Mouse (Mus musculus): Measurements from ENCODE around the gene Fam83e.

Fam83e gene

DNA sequence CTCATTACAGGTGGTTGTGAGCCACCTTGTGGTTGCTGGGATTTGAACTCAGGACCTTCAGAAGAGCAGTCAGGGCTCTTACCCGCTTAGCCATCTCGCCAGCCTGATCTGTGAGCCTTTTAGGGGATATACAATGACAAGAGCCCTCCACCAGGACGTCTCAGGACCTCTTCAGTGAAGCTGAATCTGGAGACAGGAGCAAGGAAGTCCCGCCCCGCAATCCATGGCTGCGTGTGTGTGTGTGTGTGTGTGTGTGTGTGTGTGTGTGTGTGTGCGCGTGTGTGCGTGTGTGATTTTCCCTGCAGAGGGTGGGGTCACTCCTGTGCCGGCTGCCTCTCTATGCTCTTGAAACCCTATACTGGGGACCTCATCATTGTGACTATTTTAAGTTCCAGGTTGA is 18.8 kb downstream of the Fam83e start:
- DNase-seq (ENCODE audit: low spot score), result no peak

DNA sequence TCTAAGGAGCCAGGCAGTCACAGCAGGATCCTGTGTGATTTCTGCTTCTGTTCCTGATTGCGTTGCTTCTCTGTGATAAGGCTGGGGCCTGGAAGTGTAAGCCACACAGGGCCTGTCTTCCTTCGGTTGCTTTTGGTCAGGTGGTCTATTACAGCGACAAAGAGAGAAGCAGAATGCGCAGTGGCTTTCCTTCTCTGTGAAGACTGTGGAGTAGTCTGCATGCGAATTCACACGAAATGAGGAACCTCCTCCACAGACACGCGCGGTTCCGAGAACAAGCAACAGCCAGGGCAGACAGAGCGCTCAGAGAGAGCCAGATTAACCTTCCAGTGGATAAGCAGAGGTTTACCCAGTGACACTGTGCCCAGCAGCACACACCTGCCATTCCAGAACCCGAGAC is 20.3 kb downstream of the Fam83e start:
- no peak for DNase-seq (ENCODE audit: low spot score)

DNA sequence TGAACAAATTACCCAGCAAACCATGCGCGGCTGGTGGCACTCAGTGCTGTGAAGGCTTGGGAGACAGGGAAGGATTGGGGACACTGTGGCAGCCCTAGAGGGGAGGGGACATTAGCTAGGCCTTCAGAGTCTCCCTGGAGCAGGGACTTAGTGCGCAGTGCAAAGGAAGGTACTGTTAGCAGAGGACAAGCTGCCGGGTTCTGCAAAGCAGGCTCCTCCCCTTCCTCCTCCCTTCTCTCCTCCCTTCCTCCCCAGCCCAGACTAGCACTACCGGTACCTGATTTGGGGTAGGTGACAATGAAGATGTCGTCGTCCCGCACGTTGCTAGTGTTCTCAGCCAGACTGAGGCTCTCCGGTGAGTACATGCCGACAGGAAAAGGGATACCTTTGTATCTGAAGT is 20.8 kb downstream of the Fam83e start:
- DNase-seq (ENCODE audit: low spot score), result no peak

DNA sequence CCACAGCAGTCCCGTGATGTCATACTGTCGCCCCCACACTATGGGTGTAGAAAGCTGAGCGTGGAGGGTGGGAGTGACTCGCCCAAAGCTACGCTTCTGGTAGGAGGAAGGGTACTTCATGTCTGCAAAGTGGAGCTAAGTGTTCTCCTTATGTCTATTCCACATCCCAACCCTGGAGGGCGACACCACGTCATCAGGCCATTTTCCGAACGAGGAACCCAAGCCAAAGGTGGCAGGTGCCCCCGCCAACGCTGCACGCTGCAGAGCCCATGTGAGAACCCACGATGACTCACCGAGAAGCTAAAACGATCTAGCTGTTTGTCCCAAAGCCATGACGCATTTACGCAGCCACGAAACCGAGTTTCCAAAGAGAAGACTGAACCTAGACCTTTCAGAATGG is 21.3 kb downstream of the Fam83e start:
- DNase-seq (ENCODE audit: low spot score), result no peak

DNA sequence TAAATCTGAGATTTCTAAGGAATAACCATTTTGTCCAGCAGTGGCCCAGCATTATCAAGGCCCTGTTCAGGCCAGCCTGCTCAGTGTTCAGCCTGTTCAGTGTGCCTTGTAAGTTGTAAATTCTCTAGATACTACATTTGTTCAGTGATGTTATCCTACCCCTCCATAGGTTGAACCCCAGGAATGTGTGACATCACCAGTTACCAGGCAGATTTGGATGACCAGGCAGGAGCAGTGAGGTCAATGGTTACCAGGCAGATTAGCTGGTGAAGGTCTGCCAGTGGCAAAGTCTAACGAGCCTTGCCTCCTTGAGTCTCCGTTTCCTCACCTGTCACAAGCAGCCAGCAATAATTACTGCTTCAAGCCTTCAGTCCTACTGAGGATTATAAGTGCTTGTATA is 23.4 kb downstream of the Fam83e start:
- no peak for DNase-seq (ENCODE audit: low spot score)

DNA sequence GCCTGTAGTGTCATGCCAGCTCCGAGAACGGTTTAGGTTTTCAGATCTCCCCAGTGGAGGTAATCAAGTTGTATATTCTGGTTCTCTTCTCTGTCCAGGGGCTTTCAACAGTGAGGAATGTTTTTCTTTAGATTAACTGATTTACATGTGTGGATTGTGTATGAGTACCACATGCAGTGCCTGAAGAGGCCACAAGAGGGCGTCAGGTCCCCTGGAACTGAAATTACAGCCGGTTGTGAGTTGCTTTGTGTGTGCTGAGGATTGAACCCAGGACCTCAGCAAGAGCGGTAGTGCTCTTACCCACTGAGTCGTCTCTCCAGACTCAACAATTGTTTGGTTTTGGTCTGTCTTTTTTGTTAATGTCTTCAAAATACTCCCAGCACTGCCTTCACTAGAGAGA is 25.5 kb downstream of the Fam83e start:
- DNase-seq (ENCODE audit: low spot score), result no peak

DNA sequence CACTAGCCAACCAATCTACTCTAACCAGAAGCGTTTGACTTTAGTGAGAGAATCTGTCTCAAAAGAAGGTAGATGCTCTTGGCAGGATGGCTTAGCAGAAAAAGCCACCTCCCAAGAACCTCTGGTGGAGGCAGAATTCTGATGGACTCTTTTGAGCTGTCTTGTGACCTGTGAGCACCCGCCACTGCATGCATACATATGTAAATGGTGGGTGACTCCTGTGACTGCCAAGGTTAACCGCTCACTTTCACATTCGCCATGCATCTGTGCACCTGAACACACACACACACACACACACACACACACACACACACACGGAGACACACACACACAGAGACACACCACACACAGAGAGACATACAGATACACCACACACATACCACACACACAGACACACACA is 26.4 kb downstream of the Fam83e start:
- DNase-seq (ENCODE audit: low spot score), result no peak

DNA sequence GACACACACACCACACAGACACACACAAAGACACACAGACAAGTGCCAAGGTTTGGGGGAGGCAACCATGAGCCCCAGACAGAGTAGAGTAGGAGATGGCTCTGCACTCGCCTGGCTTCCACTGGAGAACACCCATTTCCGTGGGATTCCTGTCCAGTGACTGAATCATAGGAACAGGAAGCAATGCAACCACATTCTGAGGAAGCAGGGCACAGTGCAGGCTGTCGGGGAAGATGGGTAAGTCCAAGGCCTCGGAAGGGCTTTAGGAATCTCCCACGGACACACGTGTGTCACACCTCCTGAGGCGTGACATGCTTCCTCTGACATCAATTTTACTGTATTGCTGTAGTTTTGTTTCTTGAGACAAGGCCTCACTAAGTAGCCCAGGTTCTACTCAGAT is 27.1 kb downstream of the Fam83e start:
- no peak for DNase-seq (ENCODE audit: low spot score)

DNA sequence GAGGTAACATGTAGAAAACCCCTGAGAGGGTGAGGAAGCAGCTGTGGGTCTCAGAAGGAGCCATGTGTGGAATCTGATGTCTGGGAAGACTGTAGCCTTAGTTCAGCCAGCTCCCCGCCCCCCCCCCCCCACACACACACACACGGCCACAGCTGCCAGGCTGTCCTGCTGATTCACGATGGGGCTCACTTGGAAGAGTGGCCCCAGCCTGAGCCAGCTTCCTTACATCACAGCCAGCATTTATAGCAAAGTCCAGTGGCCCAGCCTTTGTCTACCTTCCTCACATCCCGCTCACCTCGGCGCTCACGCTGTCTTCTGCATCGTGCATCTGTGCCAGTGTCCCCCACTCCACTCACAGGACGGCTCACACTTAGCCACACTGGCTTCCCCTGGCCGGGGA is 28.4 kb downstream of the Fam83e start:
- no peak for DNase-seq (ENCODE audit: low spot score)

DNA sequence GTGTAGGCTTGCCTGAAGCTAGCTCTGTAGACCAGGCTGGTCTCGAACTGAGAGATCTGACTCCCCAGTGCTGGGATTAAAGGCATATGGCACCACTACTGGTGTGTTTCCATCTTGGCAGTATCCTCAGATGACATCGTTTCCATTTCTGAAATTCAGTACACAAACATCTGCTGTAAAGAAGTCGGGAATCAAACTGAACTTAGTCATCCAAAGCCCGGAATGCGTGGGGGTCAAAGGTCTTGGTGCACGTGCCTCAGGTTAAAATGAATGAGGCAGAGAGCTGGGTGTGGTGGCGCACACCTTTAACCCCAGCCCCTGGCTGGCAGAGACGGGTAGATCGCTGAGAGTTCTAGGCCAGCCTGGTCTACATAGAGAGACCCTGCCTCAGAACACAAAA is 29.1 kb downstream of the Fam83e start:
- DNase-seq (ENCODE audit: low spot score), result no peak

DNA sequence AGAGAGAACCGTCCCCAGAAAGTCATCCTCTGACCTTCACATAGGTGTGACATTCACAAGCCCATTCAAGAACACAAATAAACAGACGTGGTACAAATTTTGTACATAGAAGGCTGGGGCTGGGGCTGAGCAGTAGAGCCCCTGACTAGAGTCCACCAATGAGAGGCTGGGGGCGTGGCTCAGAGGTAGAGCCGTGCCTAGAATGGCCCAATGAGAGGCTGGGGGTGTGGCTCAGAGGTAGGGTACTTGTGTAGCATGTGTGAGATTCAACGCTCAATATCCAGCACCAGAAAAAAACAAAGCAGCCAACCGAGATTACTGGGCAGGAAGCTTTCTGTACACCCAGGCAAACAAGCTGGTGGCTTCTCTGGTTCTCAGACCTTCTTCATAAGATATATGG is 34.7 kb downstream of the Fam83e start:
- DNase-seq (ENCODE audit: low spot score), result no peak

DNA sequence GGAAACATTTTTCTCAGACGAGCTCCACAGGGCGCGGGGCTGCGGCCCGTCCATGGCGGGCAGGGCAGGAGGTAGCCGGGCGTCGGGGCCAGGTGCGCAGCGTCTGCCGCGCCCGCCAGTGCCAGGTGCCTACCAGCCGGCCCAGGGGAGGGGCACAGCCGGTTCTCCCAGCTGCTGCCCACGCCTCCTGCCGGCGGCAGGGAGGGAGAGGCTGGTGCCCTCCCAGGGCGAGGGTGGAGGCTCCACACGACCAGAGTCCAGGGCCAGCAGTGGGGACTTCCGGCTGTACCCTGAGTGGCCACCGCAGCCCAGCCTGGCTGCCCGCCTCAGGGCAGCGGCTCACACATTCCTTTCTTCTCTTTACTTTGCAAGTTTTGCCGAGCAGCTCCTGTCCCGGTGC is 38.4 kb downstream of the Fam83e start:
- peak; percentile 36 for DNase-seq (ENCODE audit: low spot score)

DNA sequence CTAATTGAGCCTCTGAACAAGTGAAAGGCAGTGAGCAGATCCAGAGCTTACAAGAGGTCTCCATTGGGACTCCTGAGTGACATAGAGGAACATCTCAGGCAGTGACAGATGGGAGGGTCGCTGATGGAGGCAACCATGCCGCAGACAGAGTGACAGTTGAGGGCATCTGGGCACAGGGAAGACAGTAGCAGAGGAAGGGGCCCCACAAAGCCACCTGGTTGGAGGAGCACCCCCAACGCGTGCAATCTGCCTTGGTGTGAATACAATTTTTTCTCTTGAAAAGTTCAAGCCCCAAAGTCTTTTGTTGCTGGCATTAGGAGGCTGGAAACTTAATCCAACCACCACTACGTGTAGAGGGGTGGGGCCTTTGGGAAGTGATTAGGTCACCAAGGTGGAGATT is 39.1 kb downstream of the Fam83e start:
- no peak for DNase-seq (ENCODE audit: low spot score)

DNA sequence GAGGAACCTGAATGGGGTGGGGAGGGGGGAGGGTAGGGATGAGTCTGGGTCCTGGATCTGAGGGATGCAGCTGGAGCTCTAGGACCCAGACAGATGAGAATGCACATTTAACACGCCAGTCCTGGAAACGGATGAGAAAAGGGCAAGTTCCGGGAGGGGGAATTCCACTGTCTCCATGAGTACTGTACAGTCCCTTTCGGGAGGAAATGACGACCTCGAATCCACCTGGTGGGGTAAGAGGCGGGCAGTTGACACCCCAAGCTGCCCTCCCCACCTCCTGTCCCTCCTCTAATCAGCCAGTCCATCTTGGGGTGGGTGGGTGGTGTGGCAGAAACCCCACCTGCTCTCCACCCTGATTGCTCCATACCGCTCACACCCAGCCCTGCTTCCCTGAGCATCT is 45.0 kb downstream of the Fam83e start:
- DNase-seq (ENCODE audit: low spot score), result no peak

DNA sequence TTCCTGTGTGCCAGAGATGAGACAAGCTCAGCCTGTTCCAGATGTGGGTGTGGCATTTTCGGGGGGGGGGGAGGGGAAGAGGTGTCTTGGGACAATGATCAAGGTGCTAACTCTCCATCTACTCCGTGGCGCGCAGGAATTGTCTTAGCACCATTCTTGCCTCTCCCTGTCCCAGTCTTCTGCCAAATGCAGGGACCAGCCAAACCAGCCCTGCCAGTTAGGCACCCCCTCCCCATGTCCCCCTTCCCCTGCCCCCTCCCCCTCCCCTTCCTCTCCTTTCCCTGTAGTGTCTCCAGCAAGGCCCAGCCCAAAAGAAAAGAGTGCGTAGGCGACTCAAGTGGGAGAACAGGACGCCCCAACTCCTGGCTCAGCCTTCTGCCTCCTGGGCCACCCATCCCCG is 45.8 kb downstream of the Fam83e start:
- no peak for DNase-seq (ENCODE audit: low spot score)

DNA sequence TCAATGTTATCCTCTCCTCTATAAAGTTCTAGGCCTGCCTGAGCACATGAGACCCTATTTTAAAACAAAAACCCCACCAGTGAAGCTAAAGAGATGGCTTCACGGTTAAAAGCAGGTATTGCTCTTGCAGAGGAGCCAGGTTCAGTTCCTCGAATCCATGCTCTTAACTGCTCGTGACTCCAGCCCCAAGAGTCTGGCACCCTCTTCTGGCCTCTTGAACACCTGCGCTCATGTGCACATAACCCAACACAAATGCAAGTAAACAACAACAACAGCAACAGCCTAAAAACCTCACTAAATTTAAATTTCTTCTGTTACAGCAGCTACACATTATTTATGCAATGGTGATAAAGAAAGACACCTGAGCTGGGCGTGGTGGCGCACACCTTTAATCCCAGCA is 46.5 kb downstream of the Fam83e start:
- DNase-seq (ENCODE audit: low spot score), result no peak

DNA sequence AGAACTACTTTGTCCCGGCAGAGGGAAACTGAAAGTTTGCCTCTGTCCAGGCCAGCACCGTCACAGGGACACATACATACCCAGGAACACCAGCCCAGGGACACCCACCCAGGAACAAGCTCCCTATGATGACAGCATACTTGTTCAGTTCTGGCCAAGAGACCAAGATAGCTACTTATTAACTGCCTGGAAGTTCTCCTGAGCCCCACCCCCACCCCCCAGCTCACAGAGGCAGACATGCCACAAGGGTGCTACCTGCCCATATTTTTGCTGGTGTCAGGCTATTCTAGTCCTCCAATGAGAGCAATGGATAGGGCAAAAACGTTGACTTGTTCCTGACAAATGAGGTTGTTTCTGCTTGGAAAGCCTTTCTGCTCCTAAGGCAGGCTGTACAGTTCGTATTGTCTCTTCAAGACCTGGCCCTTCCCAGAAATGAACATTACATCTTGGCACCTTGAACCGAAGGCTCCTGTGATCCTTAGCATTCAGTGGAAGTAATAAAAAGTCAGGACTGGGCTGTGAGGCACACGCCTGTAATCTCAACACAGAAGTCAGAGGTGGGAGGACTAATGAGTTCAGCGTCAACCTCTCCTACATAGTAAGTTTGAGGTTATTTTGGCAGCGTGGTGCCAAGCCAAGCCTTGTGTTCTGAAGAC is 49.5 kb downstream of the Fam83e start:
- DNase-seq (ENCODE audit: low spot score), result no peak

DNA sequence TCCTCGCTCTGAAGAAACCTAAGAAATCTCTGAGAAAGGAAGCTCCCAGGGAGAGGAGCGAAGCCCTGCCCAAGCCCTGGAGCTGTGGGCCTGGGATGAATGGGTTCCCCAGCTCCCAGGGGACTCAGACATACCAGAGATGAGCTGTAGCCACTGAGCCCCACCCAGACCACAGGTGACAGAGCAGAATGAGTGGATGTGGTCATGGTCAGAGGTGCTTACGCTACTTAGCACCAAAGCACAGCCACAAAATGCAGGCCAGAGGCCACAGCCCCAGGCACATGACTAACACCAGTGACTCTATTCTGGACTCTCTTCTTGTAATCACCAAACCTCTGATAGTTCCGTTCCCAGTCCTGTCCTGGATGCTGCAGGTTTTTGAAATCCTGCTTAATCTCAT is 50.1 kb downstream of the Fam83e start:
- no peak for DNase-seq (ENCODE audit: low spot score)

DNA sequence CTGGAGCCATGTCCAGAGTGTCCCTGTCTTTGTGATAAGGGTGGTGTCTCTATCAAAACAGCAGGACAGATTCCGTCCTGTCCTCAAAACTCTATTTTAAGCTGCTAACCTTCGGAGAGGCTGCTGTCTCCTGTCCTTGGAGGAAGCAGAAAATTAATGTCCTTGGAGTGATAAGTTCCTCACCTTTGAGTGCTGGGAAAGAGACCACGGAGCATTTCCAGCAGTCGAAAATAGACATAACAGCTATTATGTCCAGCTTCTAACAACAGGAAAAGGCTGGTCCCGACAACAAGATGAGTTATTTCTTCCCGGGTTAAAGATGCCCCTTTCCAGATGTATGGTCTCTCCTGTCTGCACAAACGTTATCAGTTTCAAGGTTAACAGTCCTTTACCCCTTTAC is 54.2 kb downstream of the Fam83e start:
- DNase-seq (ENCODE audit: low spot score), result no peak

Measured in ovary, postnatal 36 days (tissue).